Mouse (Mus musculus) kidney, adult 2 months (tissue): ENCODE measurements around the gene Emc9. TPM values are rescaled to one million over a fixed set of nuclear protein-coding genes. Genes with fewer than 3 reads are reported as not detected.

Experiments
- DNase-seq: peaks from one replicate; pipeline ENCODE4 v3.0.0; 2021
- H3K27ac ChIP-seq: fragments of 200-500 bp; 2 replicates; pipeline ENCODE4 v1.5.1; 2012; ENCODE audit warnings: low read depth, low read length, control low read depth, inconsistent platforms; ENCODE audit not compliant: insufficient read depth
- H3K27me3 ChIP-seq: fragments of 200-500 bp; replicated peaks from 2 replicates; pipeline ENCODE4 v1.6.1; 2012; ENCODE audit warnings: mild to moderate bottlenecking, moderate library complexity, low read length, inconsistent platforms; ENCODE audit not compliant: control insufficient read depth, insufficient read depth
- H3K36me3 ChIP-seq: fragments of 200-500 bp; 2 replicates; pipeline ENCODE4 v1.6.1; 2012; ENCODE audit warnings: mild to moderate bottlenecking, moderate library complexity, low read length, inconsistent platforms; ENCODE audit not compliant: control insufficient read depth, insufficient read depth
- H3K4me1 ChIP-seq: fragments of 200-500 bp; 2 replicates; pipeline ENCODE4 v1.6.1; 2011; ENCODE audit warnings: low read length; ENCODE audit not compliant: control insufficient read depth, insufficient read depth
- H3K4me3 ChIP-seq: fragments of 200-500 bp; 2 replicates; pipeline ENCODE4 v1.5.1; 2011; ENCODE audit warnings: mild to moderate bottlenecking, low read depth, low read length, control low read depth; ENCODE audit not compliant: insufficient read depth
- CTCF ChIP-seq: fragments of 200-500 bp; conservative IDR thresholded peaks from 2 replicates; pipeline ENCODE4 v1.5.1; 2011; ENCODE audit warnings: low read depth, mild to moderate bottlenecking, control low read depth, low read length, moderate library complexity, mixed read lengths; ENCODE audit not compliant: insufficient read depth, insufficient read length
- POLR2A ChIP-seq: fragments of 200-500 bp; IDR thresholded peaks from one replicate; pipeline ENCODE4 v1.6.1; 2011; ENCODE audit warnings: low read depth, low read length, control low read depth
- WGBS: fragments of 180-500 bp; shearing (Covaris S2); methylation state at CpG from one replicate; pipeline ENCODE4 v1.1.7; 2018; 5-methylcytosine and 5-hydroxymethylcytosine counted together
- polyA plus RNA-seq: library from polyadenylated mRNA; depleted of rRNA; stranded (reverse); fragments of >200 nt; gene quantifications from 2 replicates; pipeline ENCODE4 v1.2.3, GENCODE M21; 2012

Gene Emc9
- polyA plus RNA-seq, 1 experiment, result 21.9 TPM

GRCm38 (mm10) chr14:55590748-55591330 is 5.7 kb upstream of the Emc9 start, which contains the start of gene Psme2:
Gene Psme2, minus strand, starts transcription at chr14:55591113.
- Histone ChIP-seq H3K27ac (peak within 1 kb of the TSS; percentile 99), H3K4me3 (peak within 1 kb of the TSS; percentile 89), H3K27me3 (no peaks in the 10 kb centered on the region), H3K36me3 (peaks cover 4% of the 10 kb centered on the region), H3K4me1 (no peaks in the 10 kb centered on the region; the same call in 1 of the 2 replicates)
- DNase-seq, result peak; percentile 98
- TF ChIP-seq POLR2A, result no peak
- TF ChIP-seq CTCF, result no peak
- under 1% methylated on average over 22 of the region's 22 CpGs for WGBS

- Histone ChIP-seq H3K27me3 (no peaks in the 10 kb centered on the region), H3K27ac (peak overlapping the region; percentile 62; the same call in 1 of the 2 replicates), H3K4me3 (peak overlapping the region; percentile 89), H3K4me1 (peaks cover 5% of the 10 kb centered on the region; the same call in 1 of the 2 replicates), H3K36me3 (peaks cover 2% of the 10 kb centered on the region)
- no peak for TF ChIP-seq POLR2A
- TF ChIP-seq CTCF, result no peak
- 70% methylated on average over 11 of the region's 11 CpGs for WGBS
- DNase-seq, result no peak
Measured at GRCm38 (mm10) chr14:55589771-55590448, 4.8 kb upstream of the Emc9 start.

- Histone ChIP-seq H3K36me3 (peaks cover 1% of the 10 kb centered on the region), H3K4me3 (no peak overlapping the region), H3K4me1 (peaks cover 10% of the 10 kb centered on the region; the same call in 1 of the 2 replicates), H3K27me3 (no peaks in the 10 kb centered on the region), H3K27ac (no peak overlapping the region)
- no peak for TF ChIP-seq CTCF
- no peak for TF ChIP-seq POLR2A
- no peak for DNase-seq
- WGBS, result 87% methylated on average over 5 of the region's 5 CpGs
Measured at GRCm38 (mm10) chr14:55589271-55589670, 4.2 kb upstream of the Emc9 start.

GRCm38 (mm10) chr14:55586149-55586548 is 1.0 kb upstream of the Emc9 start:
- TF ChIP-seq CTCF (no peak), POLR2A (no peak)
- WGBS, result 95% methylated on average over 2 of the region's 2 CpGs
- no peak overlapping the region for H3K4me3 ChIP-seq
- no peak overlapping the region for H3K27ac ChIP-seq
- peaks cover 11% of the 10 kb centered on the region; the same call in 1 of the 2 replicates for H3K4me1 ChIP-seq
- no peak for DNase-seq
- no peaks in the 10 kb centered on the region; the same call in 1 of the 2 replicates for H3K36me3 ChIP-seq
- H3K27me3 ChIP-seq, result no peaks in the 10 kb centered on the region

- Histone ChIP-seq H3K27me3 (no peaks in the 10 kb centered on the region), H3K36me3 (no peaks in the 10 kb centered on the region; the same call in 1 of the 2 replicates), H3K27ac (0 out of 2 replicates have a peak overlapping the region, but pooled peaks have one; percentile 13), H3K4me3 (no peak overlapping the region), H3K4me1 (peaks cover 11% of the 10 kb centered on the region; the same call in 1 of the 2 replicates)
- TF ChIP-seq POLR2A, result no peak
- TF ChIP-seq CTCF, result no peak
- no peak for DNase-seq
- 57% methylated on average over 6 of the region's 6 CpGs for WGBS
Measured at GRCm38 (mm10) chr14:55585566-55585960, 461 bp upstream of the Emc9 start.

- Histone ChIP-seq H3K36me3 (no peaks in the 10 kb centered on the region; the same call in 1 of the 2 replicates), H3K4me1 (peaks cover 11% of the 10 kb centered on the region; the same call in 1 of the 2 replicates), H3K27ac (no peak overlapping the region), H3K4me3 (peak overlapping the region; percentile 97), H3K27me3 (no peaks in the 10 kb centered on the region)
- DNase-seq, result no peak
- no peak for TF ChIP-seq CTCF
- TF ChIP-seq POLR2A, result no peak
- 53% methylated on average over 5 of the region's 5 CpGs for WGBS
Measured at GRCm38 (mm10) chr14:55584303-55584701, 800 bp downstream of the Emc9 start.

GRCm38 (mm10) chr14:55581981-55582681 is 3.0 kb downstream of the Emc9 start:
- no peak for DNase-seq
- TF ChIP-seq CTCF, result peak; percentile 44
- no peak for TF ChIP-seq POLR2A
- 68% methylated on average over 9 of the region's 9 CpGs for WGBS
- Histone ChIP-seq H3K36me3 (no peaks in the 10 kb centered on the region), H3K4me3 (no peak overlapping the region), H3K4me1 (peaks cover 11% of the 10 kb centered on the region; the same call in 1 of the 2 replicates), H3K27me3 (no peaks in the 10 kb centered on the region), H3K27ac (no peak overlapping the region)
